Mouse (Mus musculus) limb, embryonic 11.5 days (tissue): ENCODE results near the gene Timm29. TPM values are rescaled to one million over a fixed set of nuclear protein-coding genes. Genes with fewer than 3 reads are reported as not detected.
A peak's percentile ranks its signal among the peaks of the same experiment; 100 is the strongest.

Experiments
- ATAC-seq: fragments of 200-750 bp; cut with Nextera tagmentation; 2 replicates; pipeline ENCODE4 v1.8.0; 2017; ENCODE audit warnings: low read depth; ENCODE audit not compliant: insufficient number of reproducible peaks, low FRiP score, low TSS enrichment
- DNase-seq: peaks from one replicate; pipeline ENCODE4 v3.0.0-alpha.2; 2015; ENCODE audit warnings: low spot score
- H3K27ac ChIP-seq: fragments of 300-500 bp; sonication (generic); replicated peaks from 2 replicates; pipeline ENCODE4 v1.5.1; 2014; ENCODE audit warnings: low read depth, mild to moderate bottlenecking, low read length
- H3K27me3 ChIP-seq: fragments of 300-500 bp; sonication (generic); 2 replicates; pipeline ENCODE4 v1.6.1; 2014; ENCODE audit warnings: mild to moderate bottlenecking, low read length, mixed read lengths; ENCODE audit not compliant: control insufficient read depth, insufficient read depth
- H3K36me3 ChIP-seq: fragments of 300-500 bp; sonication (generic); 2 replicates; pipeline ENCODE4 v1.6.1; 2014; ENCODE audit warnings: mild to moderate bottlenecking, low read length, moderate library complexity, mixed read lengths; ENCODE audit not compliant: control insufficient read depth, insufficient read depth
- H3K4me1 ChIP-seq: fragments of 300-500 bp; sonication (generic); 2 replicates; pipeline ENCODE4 v1.6.1; 2014; ENCODE audit warnings: low read length, mixed read lengths; ENCODE audit not compliant: control insufficient read depth, insufficient read depth
- H3K4me2 ChIP-seq: fragments of 300-500 bp; sonication (generic); 2 replicates; pipeline ENCODE4 v1.6.1; 2014; ENCODE audit warnings: low read depth, mild to moderate bottlenecking, moderate library complexity; ENCODE audit not compliant: severe bottlenecking
- H3K4me3 ChIP-seq: fragments of 300-500 bp; sonication (generic); 2 replicates; pipeline ENCODE4 v1.5.1; 2014; ENCODE audit warnings: low read depth, low read length
- H3K9ac ChIP-seq: fragments of 300-500 bp; sonication (generic); 2 replicates; pipeline ENCODE4 v1.6.1; 2014; ENCODE audit warnings: mild to moderate bottlenecking, low read length
- H3K9me3 ChIP-seq: fragments of 300-500 bp; sonication (generic); 2 replicates; pipeline ENCODE4 v1.6.1; 2016; ENCODE audit warnings: low read length; ENCODE audit not compliant: control insufficient read depth
- WGBS: fragments of 180-500 bp; shearing (Covaris S2); extraction: QIAGEN DNeasy Blood & Tissue Kit; methylation state at CpG from one replicate; pipeline ENCODE4 v1.1.7; 2014; 5-methylcytosine and 5-hydroxymethylcytosine counted together
- polyA plus RNA-seq: library from polyadenylated mRNA; unstranded; fragments of >200 nt; fragmentation: Nextera tagmentation; extraction: Ambion mirVana; gene quantifications from 2 replicates; pipeline ENCODE4 v1.2.1, GENCODE M21; 2014

Gene Timm29
- polyA plus RNA-seq: 44.1 and 44.9 TPM in 2 replicates

- H3K4me3 ChIP-seq: peak within 1 kb of the TSS; percentile 91
- peak within 1 kb of the TSS; percentile 95 for H3K4me2 ChIP-seq
- ATAC-seq (peak; percentile 85), DNase-seq (peak; percentile 90)
- H3K27me3 ChIP-seq: no peaks in the 10 kb centered on the region
- peaks cover 19% of the 10 kb centered on the region for H3K36me3 ChIP-seq
- WGBS: under 1% methylated on average over 30 of the region's 30 CpGs
- H3K9me3 ChIP-seq: no peaks in the 10 kb centered on the region
- peak within 1 kb of the TSS; percentile 69 for H3K27ac ChIP-seq
- peak within 1 kb of the TSS; percentile 90 for H3K9ac ChIP-seq
- H3K4me1 ChIP-seq: peaks cover 11% of the 10 kb centered on the region
These were observed at the start of gene Timm29, which contains the start of gene Yipf2 for GRCm38 (mm10) chr9:21592703-21593121. Gene Timm29 (plus strand): TSS chr9:21592722. Gene Yipf2 (minus strand): TSS chr9:21592828.

GRCm38 (mm10) chr9:21545351-21545915 lies 47.1 kb upstream of the Timm29 start:
- no peaks in the 10 kb centered on the region for H3K9me3 ChIP-seq
- peak overlapping the region; percentile 69 for H3K9ac ChIP-seq
- no peak for DNase-seq
- H3K36me3 ChIP-seq: no peaks in the 10 kb centered on the region
- H3K27me3 ChIP-seq: no peaks in the 10 kb centered on the region
- peak; percentile 85 for ATAC-seq
- H3K4me3 ChIP-seq: peak overlapping the region; percentile 80
- peaks cover 13% of the 10 kb centered on the region; the same call in 1 of the 2 replicates for H3K4me1 ChIP-seq
- peak overlapping the region; percentile 57 for H3K4me2 ChIP-seq
- 8% methylated on average over 9 of the region's 9 CpGs for WGBS
- H3K27ac ChIP-seq: peak overlapping the region; percentile 98

GRCm38 (mm10) chr9:21545916-21546788 lies 46.4 kb upstream of the Timm29 start:
- no peaks in the 10 kb centered on the region for H3K27me3 ChIP-seq
- under 1% methylated on average over 67 of the region's 67 CpGs for WGBS
- peak overlapping the region; percentile 57 for H3K4me2 ChIP-seq
- peak overlapping the region; percentile 69 for H3K9ac ChIP-seq
- H3K27ac ChIP-seq: peak overlapping the region; percentile 98
- H3K36me3 ChIP-seq: no peaks in the 10 kb centered on the region
- DNase-seq (peak; percentile 100), ATAC-seq (peak; percentile 94)
- H3K4me3 ChIP-seq: peak overlapping the region; percentile 80
- H3K4me1 ChIP-seq: peaks cover 13% of the 10 kb centered on the region; the same call in 1 of the 2 replicates
- no peaks in the 10 kb centered on the region for H3K9me3 ChIP-seq

- DNase-seq (no peak), ATAC-seq (no peak)
- H3K27me3 ChIP-seq: no peaks in the 10 kb centered on the region
- H3K4me1 ChIP-seq: peaks cover 13% of the 10 kb centered on the region; the same call in 1 of the 2 replicates
- peak within 1 kb of the TSS; percentile 80 for H3K4me3 ChIP-seq
- H3K9me3 ChIP-seq: no peaks in the 10 kb centered on the region
- 0% methylated on average over 2 of the region's 52 CpGs for WGBS
- peak within 1 kb of the TSS; percentile 98 for H3K27ac ChIP-seq
- H3K4me2 ChIP-seq: peak within 1 kb of the TSS; percentile 79
- peak within 1 kb of the TSS; percentile 98 for H3K9ac ChIP-seq
- peaks cover 3% of the 10 kb centered on the region; the same call in 1 of the 2 replicates for H3K36me3 ChIP-seq
These were observed 45.8 kb upstream of the Timm29 start, which contains the start of gene Carm1 for GRCm38 (mm10) chr9:21546789-21547074. Gene Carm1 (plus strand): TSS chr9:21546894.

GRCm38 (mm10) chr9:21547075-21547941 lies 45.2 kb upstream of the Timm29 start:
- H3K36me3 ChIP-seq: peaks cover 3% of the 10 kb centered on the region; the same call in 1 of the 2 replicates
- H3K4me2 ChIP-seq: peak overlapping the region; percentile 79
- peak; percentile 64 for DNase-seq
- 0% methylated on average over 47 of the region's 66 CpGs for WGBS
- H3K4me3 ChIP-seq: peak overlapping the region; percentile 80
- H3K4me1 ChIP-seq: peaks cover 13% of the 10 kb centered on the region; the same call in 1 of the 2 replicates
- H3K9ac ChIP-seq: peak overlapping the region; percentile 98
- no peaks in the 10 kb centered on the region for H3K9me3 ChIP-seq
- peak overlapping the region; percentile 98 for H3K27ac ChIP-seq
- H3K27me3 ChIP-seq: no peaks in the 10 kb centered on the region
- ATAC-seq: peak; percentile 0; the same call in 1 of the 2 replicates

- ATAC-seq (no peak), DNase-seq (no peak)
- WGBS: 86% methylated on average over 2 of the region's 2 CpGs
- Histone ChIP-seq H3K36me3 (peaks cover 3% of the 10 kb centered on the region; the same call in 1 of the 2 replicates), H3K4me1 (peaks cover 8% of the 10 kb centered on the region; the same call in 1 of the 2 replicates), H3K4me2 (no peak overlapping the region), H3K9me3 (no peaks in the 10 kb centered on the region), H3K4me3 (no peak overlapping the region), H3K9ac (no peak overlapping the region), H3K27ac (no peak overlapping the region), H3K27me3 (no peaks in the 10 kb centered on the region)
These were observed 41.5 kb upstream of the Timm29 start for GRCm38 (mm10) chr9:21551049-21551448.

GRCm38 (mm10) chr9:21553607-21554273 lies 38.8 kb upstream of the Timm29 start:
- no peak overlapping the region for H3K4me3 ChIP-seq
- H3K27me3 ChIP-seq: no peaks in the 10 kb centered on the region
- no peak overlapping the region for H3K27ac ChIP-seq
- no peak overlapping the region for H3K9ac ChIP-seq
- DNase-seq (no peak), ATAC-seq (no peak)
- H3K9me3 ChIP-seq: no peaks in the 10 kb centered on the region
- H3K36me3 ChIP-seq: peaks cover 3% of the 10 kb centered on the region; the same call in 1 of the 2 replicates
- H3K4me1 ChIP-seq: 0 out of 2 replicates have a peak, but pooled peaks cover under 1% of the 10 kb centered on the region
- no peak overlapping the region for H3K4me2 ChIP-seq
- WGBS: 87% methylated on average over 6 of the region's 6 CpGs
